Mouse (Mus musculus) lung, embryonic 14.5 days (tissue): ENCODE results near the gene Mfap1b. TPM values are rescaled to one million over a fixed set of nuclear protein-coding genes. Genes with fewer than 3 reads are reported as not detected.
"Not testable (repeated sequence)": the region's sequence is repeated elsewhere in the genome, so short reads cannot be mapped to it uniquely, and the experiment has no call there.

ENCODE experiments used
- ATAC-seq: fragments of 200-750 bp; cut with Nextera tagmentation; 2 replicates; pipeline ENCODE4 v1.8.0; 2017; ENCODE audit warnings: mild to moderate bottlenecking, moderate TSS enrichment, moderate library complexity; ENCODE audit not compliant: insufficient read depth
- DNase-seq: peaks from one replicate; pipeline ENCODE4 v3.0.0-alpha.2; 2015
- H3K27ac ChIP-seq: fragments of 300-500 bp; sonication (generic); 2 replicates; pipeline ENCODE4 v1.5.1; 2014; ENCODE audit warnings: low read depth, mild to moderate bottlenecking, moderate library complexity
- H3K27me3 ChIP-seq: fragments of 300-500 bp; sonication (generic); 2 replicates; pipeline ENCODE4 v1.6.1; 2014; ENCODE audit warnings: low read length, control low read depth; ENCODE audit not compliant: insufficient read depth
- H3K36me3 ChIP-seq: fragments of 300-500 bp; sonication (generic); 2 replicates; pipeline ENCODE4 v1.6.1; 2014; ENCODE audit warnings: control low read depth; ENCODE audit not compliant: insufficient read depth
- H3K4me1 ChIP-seq: fragments of 300-500 bp; sonication (generic); 2 replicates; pipeline ENCODE4 v1.6.1; 2014; ENCODE audit warnings: antibody characterized with exemption, control low read depth; ENCODE audit not compliant: insufficient read depth
- H3K4me2 ChIP-seq: fragments of 300-500 bp; sonication (generic); 2 replicates; pipeline ENCODE4 v1.6.1; 2014; ENCODE audit warnings: mild to moderate bottlenecking
- H3K4me3 ChIP-seq: fragments of 300-500 bp; sonication (generic); 2 replicates; pipeline ENCODE4 v1.5.1; 2014; ENCODE audit warnings: low read depth, low read length
- H3K9ac ChIP-seq: fragments of 300-500 bp; sonication (generic); 2 replicates; pipeline ENCODE4 v1.6.1; 2014
- H3K9me3 ChIP-seq: fragments of 300-500 bp; sonication (generic); 2 replicates; pipeline ENCODE4 v1.6.1; 2016; ENCODE audit warnings: low read depth, low read length, control low read depth
- CTCF ChIP-seq: IDR thresholded peaks from 2 replicates; pipeline ENCODE4 v1.5.1; 2016; ENCODE audit warnings: antibody characterized with exemption, low read depth
- WGBS: fragments of 180-500 bp; shearing (Covaris S2); extraction: QIAGEN DNeasy Blood & Tissue Kit; methylation state at CpG from one replicate; pipeline ENCODE4 v1.1.7; 2014; 5-methylcytosine and 5-hydroxymethylcytosine counted together
- polyA plus RNA-seq: library from polyadenylated mRNA; unstranded; fragments of >200 nt; fragmentation: Nextera tagmentation; extraction: Ambion mirVana; gene quantifications from 2 replicates; pipeline ENCODE4 v1.2.1, GENCODE M21; 2014

The Mfap1b gene
- 47.9 and 51.2 TPM in 2 replicates for polyA plus RNA-seq

DNA sequence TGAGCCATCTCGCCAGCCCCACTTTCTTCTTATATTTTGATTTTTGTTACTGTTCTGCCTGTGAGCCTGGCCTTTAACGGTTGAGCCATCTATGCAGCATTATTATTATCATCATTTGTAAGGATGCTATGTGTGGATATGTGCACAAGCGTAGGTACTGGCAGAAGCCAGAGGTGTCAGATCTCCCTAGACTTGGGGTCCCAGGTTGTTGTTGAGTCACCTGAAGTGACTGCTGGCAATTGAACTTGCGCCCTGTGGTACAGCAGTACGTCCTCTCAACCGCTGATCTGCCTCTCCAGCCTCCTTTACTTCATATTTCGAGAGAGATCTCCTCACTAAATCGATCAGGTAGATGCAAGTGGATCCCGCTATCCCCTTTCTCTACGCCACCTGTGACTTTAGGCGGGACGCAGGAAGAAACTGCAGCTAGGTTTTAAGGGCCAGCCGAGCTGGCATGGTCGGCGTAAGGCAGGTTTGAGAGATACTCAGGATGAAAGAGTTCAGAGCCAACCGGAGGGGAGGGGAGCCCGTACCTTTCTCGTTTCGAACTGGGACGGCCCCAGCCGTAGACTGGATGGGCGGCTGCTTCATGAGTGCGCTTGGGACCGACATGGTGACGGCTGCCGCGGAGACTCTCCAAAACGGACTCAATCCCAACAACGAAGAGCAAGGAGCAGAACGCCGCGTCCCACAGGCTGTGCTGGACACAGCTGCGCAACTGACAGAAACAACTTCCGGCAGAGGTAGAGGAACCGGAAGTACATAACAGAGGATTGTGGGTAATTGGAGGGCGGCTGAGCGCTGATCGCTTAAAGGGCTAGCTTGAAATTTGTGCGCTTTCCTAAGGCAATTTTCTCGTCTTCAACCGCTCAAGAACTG is at the start of gene Mfap1b:
TSS of gene Mfap1b (minus strand) at position 767 of the 879 bp plus-strand sequence.
- not testable (repeated sequence) for H3K36me3 ChIP-seq, H3K27me3 ChIP-seq, H3K9me3 ChIP-seq, H3K4me1 ChIP-seq
- ATAC-seq (peak; percentile 96), DNase-seq (peak; percentile 95)
- WGBS: 5% methylated on average over 37 of the region's 41 CpGs
- H3K4me3 ChIP-seq: peak within 1 kb of the TSS; percentile 61
- H3K27ac ChIP-seq: 0 out of 2 replicates have a peak within 1 kb of the TSS, but pooled peaks have one; percentile 50
- H3K9ac ChIP-seq: peak within 1 kb of the TSS; percentile 58
- peak within 1 kb of the TSS; percentile 67 for H3K4me2 ChIP-seq

- H3K4me2 ChIP-seq, H3K27me3 ChIP-seq, H3K27ac ChIP-seq, H3K9ac ChIP-seq, DNase-seq, H3K4me1 ChIP-seq, ATAC-seq, H3K9me3 ChIP-seq, H3K4me3 ChIP-seq: not testable (repeated sequence)
- H3K36me3 ChIP-seq: peaks cover 50% of the 10 kb centered on the region
- 97% methylated on average over 3 of the region's 3 CpGs for WGBS
Measured at GRCm38 (mm10) chr2:121522830-121523229, 49.0 kb upstream of the Mfap1b start.

DNA sequence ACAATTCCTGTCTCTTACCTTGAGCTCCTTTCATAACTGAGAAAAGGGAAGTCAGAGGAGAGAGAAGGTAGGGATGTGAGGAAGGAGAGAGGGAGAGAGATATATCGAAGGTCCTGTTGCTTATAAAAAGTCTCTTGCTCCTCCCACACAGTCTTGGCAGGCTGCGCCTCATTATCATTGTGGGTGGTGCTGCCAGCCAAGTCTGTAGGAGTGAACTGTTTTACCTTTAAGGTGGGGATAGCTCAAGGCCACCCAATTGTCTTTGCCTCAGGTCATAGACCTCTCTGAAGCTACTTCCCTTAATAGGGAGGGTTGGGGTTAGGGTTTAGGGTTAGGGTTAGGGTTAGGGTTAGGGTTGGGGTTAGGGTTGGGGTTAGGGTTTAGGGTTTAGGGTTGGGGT is 48.1 kb upstream of the Mfap1b start:
- no peak for ATAC-seq
- no peak overlapping the region for H3K27ac ChIP-seq
- DNase-seq: no peak
- TF ChIP-seq CTCF: no peak
- no peaks in the 10 kb centered on the region for H3K9me3 ChIP-seq
- H3K4me2 ChIP-seq: no peak overlapping the region
- H3K4me3 ChIP-seq: no peak overlapping the region
- no peaks in the 10 kb centered on the region for H3K27me3 ChIP-seq
- H3K9ac ChIP-seq: no peak overlapping the region
- H3K4me1 ChIP-seq: no peaks in the 10 kb centered on the region
- WGBS: 86% methylated on average over 2 of the region's 2 CpGs
- H3K36me3 ChIP-seq: peaks cover 53% of the 10 kb centered on the region

GRCm38 (mm10) chr2:121518711-121519110 is 44.8 kb upstream of the Mfap1b start:
- H3K4me3 ChIP-seq, H3K4me1 ChIP-seq, H3K9me3 ChIP-seq, H3K4me2 ChIP-seq, ATAC-seq, H3K27me3 ChIP-seq, H3K27ac ChIP-seq, H3K9ac ChIP-seq, DNase-seq: not testable (repeated sequence)
- peaks cover 52% of the 10 kb centered on the region for H3K36me3 ChIP-seq
- 85% methylated on average over 4 of the region's 4 CpGs for WGBS

DNA sequence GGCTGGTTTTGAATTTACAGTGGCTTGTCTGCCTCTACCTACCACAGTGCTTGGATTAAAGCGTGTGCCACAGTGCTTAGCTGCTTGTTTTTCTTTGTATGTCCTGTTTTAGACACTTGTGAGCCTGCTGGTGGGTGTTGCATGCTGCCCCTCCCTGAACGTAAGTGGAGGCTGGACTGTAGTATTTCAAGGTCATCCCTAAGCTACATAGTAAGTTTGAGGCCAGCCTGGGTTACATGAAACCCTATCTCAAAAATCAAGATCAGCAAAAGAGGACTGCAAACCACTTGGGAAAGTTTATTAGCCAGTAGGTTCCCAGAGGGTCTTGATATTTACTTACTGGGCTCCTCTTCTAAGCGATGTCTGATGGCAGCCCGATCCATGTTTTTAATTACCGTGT is 44.2 kb upstream of the Mfap1b start:
- no peaks in the 10 kb centered on the region for H3K27me3 ChIP-seq
- WGBS: 88% methylated on average over 5 of the region's 5 CpGs
- no peak for TF ChIP-seq CTCF
- no peak for DNase-seq
- H3K4me3 ChIP-seq: no peak overlapping the region
- H3K9ac ChIP-seq: no peak overlapping the region
- H3K4me1 ChIP-seq: no peaks in the 10 kb centered on the region
- H3K9me3 ChIP-seq: no peaks in the 10 kb centered on the region
- peaks cover 55% of the 10 kb centered on the region for H3K36me3 ChIP-seq
- ATAC-seq: no peak
- H3K4me2 ChIP-seq: no peak overlapping the region
- no peak overlapping the region for H3K27ac ChIP-seq

GRCm38 (mm10) chr2:121514211-121514610 is 40.3 kb upstream of the Mfap1b start:
- WGBS: 87% methylated on average over 4 of the region's 4 CpGs
- H3K36me3 ChIP-seq: peaks cover 61% of the 10 kb centered on the region
- DNase-seq: no peak

DNA sequence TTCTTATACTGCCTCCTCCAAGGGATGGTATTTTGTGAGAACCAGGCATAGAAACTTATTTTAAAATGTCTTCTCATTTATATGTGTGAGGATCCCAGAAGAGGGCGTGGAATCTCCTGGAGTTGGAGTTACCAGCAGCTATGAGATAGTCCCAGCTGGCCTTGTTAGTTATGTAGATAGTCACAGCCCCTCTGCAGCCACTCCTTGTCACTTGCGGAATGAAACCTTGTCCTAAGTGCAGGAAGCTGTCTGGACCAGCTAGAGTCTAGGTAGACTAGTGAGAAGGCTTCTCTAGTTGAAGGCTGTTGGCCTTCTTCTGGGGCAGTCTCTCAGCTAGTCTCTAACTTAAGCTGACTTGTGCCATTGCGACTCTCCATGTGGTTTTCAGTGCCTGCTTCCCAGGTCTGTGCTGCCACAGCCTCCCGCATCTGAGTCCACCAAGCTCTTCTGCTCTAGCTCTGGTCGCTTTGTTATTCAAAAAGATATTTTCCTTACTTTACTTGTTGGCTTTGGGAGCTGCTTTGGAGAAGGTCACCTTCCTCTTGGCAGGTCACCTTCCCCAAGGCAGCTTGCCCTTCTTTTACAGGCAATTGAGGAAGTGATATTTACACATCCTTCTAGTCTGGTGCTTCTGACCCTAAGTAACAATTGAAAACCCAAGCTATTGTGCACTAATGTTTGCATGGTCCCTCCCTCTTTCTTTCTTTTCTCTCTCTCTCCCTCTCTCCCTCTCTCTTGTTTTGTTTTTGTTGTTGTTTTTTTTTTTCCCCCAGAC is 39.3 kb upstream of the Mfap1b start:
- not testable (repeated sequence) for ATAC-seq, H3K4me1 ChIP-seq, H3K4me2 ChIP-seq, H3K9me3 ChIP-seq, H3K4me3 ChIP-seq, H3K9ac ChIP-seq, DNase-seq, H3K27me3 ChIP-seq, H3K27ac ChIP-seq
- WGBS: 88% methylated on average over 4 of the region's 5 CpGs
- H3K36me3 ChIP-seq: peaks cover 56% of the 10 kb centered on the region

More at GRCm38 (mm10) chr2:121514211-121514610, 40.3 kb upstream of the Mfap1b start:
- no peak overlapping the region for H3K4me2 ChIP-seq
- no peak overlapping the region for H3K4me3 ChIP-seq
- no peaks in the 10 kb centered on the region for H3K9me3 ChIP-seq
- H3K4me1 ChIP-seq: no peaks in the 10 kb centered on the region
- no peaks in the 10 kb centered on the region for H3K27me3 ChIP-seq
- TF ChIP-seq CTCF: no peak
- ATAC-seq: no peak
- H3K9ac ChIP-seq: no peak overlapping the region
- no peak overlapping the region for H3K27ac ChIP-seq
